Mouse (Mus musculus) liver, embryonic 12.5 days (tissue): ENCODE measurements at regions not wholly inside any gene's neighbourhood (a gene's known extent, or its start where the extent isn't known, plus 50 kb on each side); places are given as distances from the start of the nearest gene placed in this dataset.

Source experiments
- ATAC-seq: fragments of 200-750 bp; cut with Nextera tagmentation; 2 replicates; pipeline ENCODE4 v1.8.0; 2017; ENCODE audit warnings: moderate number of reproducible peaks, mild to moderate bottlenecking, moderate library complexity
- H3K27ac ChIP-seq: fragments of 300-500 bp; sonication (generic); 2 replicates; pipeline ENCODE4 v1.5.1; 2016; ENCODE audit warnings: mild to moderate bottlenecking
- H3K27me3 ChIP-seq: fragments of 300-500 bp; sonication (generic); replicated peaks from 2 replicates; pipeline ENCODE4 v1.6.1; 2016; ENCODE audit warnings: mild to moderate bottlenecking, moderate library complexity
- H3K36me3 ChIP-seq: fragments of 300-500 bp; sonication (generic); 2 replicates; pipeline ENCODE4 v1.6.1; 2016; ENCODE audit warnings: mild to moderate bottlenecking, moderate library complexity
- H3K4me1 ChIP-seq: fragments of 300-500 bp; sonication (generic); 2 replicates; pipeline ENCODE4 v1.6.1; 2016
- H3K4me2 ChIP-seq: fragments of 300-500 bp; sonication (generic); 2 replicates; pipeline ENCODE4 v1.6.1; 2016; ENCODE audit warnings: mild to moderate bottlenecking, moderate library complexity
- H3K4me3 ChIP-seq: fragments of 300-500 bp; sonication (generic); 2 replicates; pipeline ENCODE4 v1.5.1; 2016; ENCODE audit warnings: mild to moderate bottlenecking, moderate library complexity
- H3K9ac ChIP-seq: fragments of 300-500 bp; sonication (generic); 2 replicates; pipeline ENCODE4 v1.6.1; 2016; ENCODE audit warnings: mild to moderate bottlenecking, moderate library complexity
- H3K9me3 ChIP-seq: fragments of 300-500 bp; sonication (generic); replicated peaks from 2 replicates; pipeline ENCODE4 v1.6.1; 2016; ENCODE audit warnings: mild to moderate bottlenecking, moderate library complexity
- WGBS: fragments of 180-500 bp; shearing (Covaris S2); methylation state at CpG from one replicate; pipeline ENCODE4 v1.1.7; 2016; ENCODE audit not compliant: insufficient replicate concordance; 5-methylcytosine and 5-hydroxymethylcytosine counted together

- no peak for ATAC-seq
- Histone ChIP-seq H3K9ac (no peak overlapping the region), H3K36me3 (no peaks in the 10 kb centered on the region), H3K9me3 (no peaks in the 10 kb centered on the region), H3K4me3 (no peak overlapping the region), H3K27ac (no peak overlapping the region), H3K27me3 (peaks cover 6% of the 10 kb centered on the region; the same call in 1 of the 2 replicates), H3K4me1 (peaks cover 18% of the 10 kb centered on the region), H3K4me2 (no peak overlapping the region)
- WGBS, result 31% methylated on average over 2 of the region's 2 CpGs
Observed at GRCm38 (mm10) chr2:144157343-144157742, 113.1 kb upstream of the Mgme1 start.

DNA sequence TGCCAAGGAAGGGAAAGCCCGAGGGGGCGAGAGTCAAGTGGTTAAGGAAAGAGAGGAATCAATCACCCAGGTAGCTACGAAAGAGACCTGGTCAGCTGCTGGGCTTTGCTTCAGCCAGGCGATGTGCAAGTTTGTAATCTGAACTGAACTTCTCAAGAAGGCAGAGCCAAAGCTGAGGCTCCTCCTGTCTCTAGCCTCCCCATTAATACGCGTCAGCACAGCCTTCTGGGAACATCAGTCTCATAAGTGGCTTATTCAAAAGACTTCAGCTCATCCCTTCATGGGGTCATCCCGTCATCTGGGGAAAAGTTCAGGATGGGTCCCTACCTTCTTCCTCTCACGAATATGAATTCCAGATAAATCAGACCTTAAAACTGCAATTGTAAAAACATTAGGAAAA lies 112.2 kb upstream of the Mgme1 start:
- H3K9ac ChIP-seq, result no peak overlapping the region
- no peak overlapping the region for H3K4me2 ChIP-seq
- H3K36me3 ChIP-seq, result no peaks in the 10 kb centered on the region
- no peaks in the 10 kb centered on the region for H3K9me3 ChIP-seq
- no peak overlapping the region for H3K4me3 ChIP-seq
- ATAC-seq, result no peak
- H3K27me3 ChIP-seq, result peaks cover 6% of the 10 kb centered on the region; the same call in 1 of the 2 replicates
- no peak overlapping the region for H3K27ac ChIP-seq
- peaks cover 18% of the 10 kb centered on the region for H3K4me1 ChIP-seq
- 56% methylated on average over 8 of the region's 8 CpGs for WGBS

GRCm38 (mm10) chr2:144159854-144160331 lies 110.6 kb upstream of the Mgme1 start:
- peaks cover 23% of the 10 kb centered on the region for H3K4me1 ChIP-seq
- no peak overlapping the region for H3K4me3 ChIP-seq
- no peaks in the 10 kb centered on the region for H3K36me3 ChIP-seq
- no peak overlapping the region for H3K9ac ChIP-seq
- H3K4me2 ChIP-seq, result peak overlapping the region; percentile 4; the same call in 1 of the 2 replicates
- peak; percentile 53; the same call in 1 of the 2 replicates for ATAC-seq
- 0 out of 2 replicates have a peak overlapping the region, but pooled peaks have one; percentile 34 for H3K27ac ChIP-seq
- WGBS, result 38% methylated on average over 9 of the region's 9 CpGs
- H3K27me3 ChIP-seq, result peaks cover 16% of the 10 kb centered on the region
- no peaks in the 10 kb centered on the region for H3K9me3 ChIP-seq

- Histone ChIP-seq H3K4me2 (peak overlapping the region; percentile 4; the same call in 1 of the 2 replicates), H3K4me1 (peaks cover 28% of the 10 kb centered on the region), H3K27ac (0 out of 2 replicates have a peak overlapping the region, but pooled peaks have one; percentile 34), H3K36me3 (no peaks in the 10 kb centered on the region), H3K9ac (no peak overlapping the region), H3K9me3 (no peaks in the 10 kb centered on the region), H3K27me3 (peaks cover 21% of the 10 kb centered on the region), H3K4me3 (no peak overlapping the region)
- no peak for ATAC-seq
- WGBS, result 61% methylated on average over 10 of the region's 10 CpGs
Observed at GRCm38 (mm10) chr2:144160434-144160833, 110.0 kb upstream of the Mgme1 start.

- 47% methylated on average over 1 of the region's 1 CpGs for WGBS
- H3K36me3 ChIP-seq, result no peaks in the 10 kb centered on the region
- no peak overlapping the region for H3K4me2 ChIP-seq
- H3K9me3 ChIP-seq, result no peaks in the 10 kb centered on the region
- no peak overlapping the region for H3K4me3 ChIP-seq
- no peak overlapping the region for H3K9ac ChIP-seq
- no peak for ATAC-seq
- H3K4me1 ChIP-seq, result peaks cover 33% of the 10 kb centered on the region; the same call in 1 of the 2 replicates
- no peak overlapping the region for H3K27ac ChIP-seq
- H3K27me3 ChIP-seq, result peaks cover 29% of the 10 kb centered on the region
Observed at GRCm38 (mm10) chr2:144161852-144162251, 108.6 kb upstream of the Mgme1 start.

DNA sequence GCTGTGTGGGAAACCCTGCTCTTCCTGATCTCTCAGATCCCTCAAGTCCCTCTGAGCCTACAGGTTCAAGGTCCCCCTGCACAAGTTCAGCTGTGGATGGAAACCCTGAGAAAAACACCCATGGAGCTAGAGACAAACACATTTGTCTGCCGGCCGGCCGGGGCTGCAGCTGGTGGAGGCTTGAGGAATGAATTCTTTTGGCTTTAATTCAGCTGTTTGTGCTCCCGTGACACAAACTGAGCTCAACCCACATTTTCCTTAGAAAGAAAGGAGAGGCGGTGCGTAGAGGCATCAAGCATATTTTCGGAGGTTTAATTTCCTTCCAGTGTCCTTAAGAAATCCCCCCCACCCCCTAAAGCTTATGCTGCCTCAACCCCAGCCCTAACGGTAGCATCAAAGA lies 106.4 kb upstream of the Mgme1 start:
- WGBS, result 49% methylated on average over 8 of the region's 8 CpGs
- Histone ChIP-seq H3K4me3 (no peak overlapping the region), H3K27ac (0 out of 2 replicates have a peak overlapping the region, but pooled peaks have one; percentile 14)

GRCm38 (mm10) chr2:144164986-144165821 lies 105.3 kb upstream of the Mgme1 start:
- no peaks in the 10 kb centered on the region for H3K36me3 ChIP-seq
- WGBS, result 2% methylated on average over 36 of the region's 37 CpGs
- peak; percentile 48; the same call in 1 of the 2 replicates for ATAC-seq
- no peaks in the 10 kb centered on the region for H3K9me3 ChIP-seq
- H3K4me1 ChIP-seq, result peaks cover 28% of the 10 kb centered on the region; the same call in 1 of the 2 replicates
- peak overlapping the region; percentile 70 for H3K4me2 ChIP-seq
- peaks cover 23% of the 10 kb centered on the region for H3K27me3 ChIP-seq
- peak overlapping the region; percentile 60 for H3K9ac ChIP-seq
- H3K4me3 ChIP-seq, result peak overlapping the region; percentile 60
- peak overlapping the region; percentile 79 for H3K27ac ChIP-seq

More for the DNA sequence above, 106.4 kb upstream of the Mgme1 start:
- H3K36me3 ChIP-seq, result no peaks in the 10 kb centered on the region
- peaks cover 28% of the 10 kb centered on the region for H3K27me3 ChIP-seq
- H3K9ac ChIP-seq, result no peak overlapping the region
- peaks cover 33% of the 10 kb centered on the region; the same call in 1 of the 2 replicates for H3K4me1 ChIP-seq
- H3K9me3 ChIP-seq, result no peaks in the 10 kb centered on the region
- 0 out of 2 replicates have a peak overlapping the region, but pooled peaks have one; percentile 4 for H3K4me2 ChIP-seq
- ATAC-seq, result no peak

DNA sequence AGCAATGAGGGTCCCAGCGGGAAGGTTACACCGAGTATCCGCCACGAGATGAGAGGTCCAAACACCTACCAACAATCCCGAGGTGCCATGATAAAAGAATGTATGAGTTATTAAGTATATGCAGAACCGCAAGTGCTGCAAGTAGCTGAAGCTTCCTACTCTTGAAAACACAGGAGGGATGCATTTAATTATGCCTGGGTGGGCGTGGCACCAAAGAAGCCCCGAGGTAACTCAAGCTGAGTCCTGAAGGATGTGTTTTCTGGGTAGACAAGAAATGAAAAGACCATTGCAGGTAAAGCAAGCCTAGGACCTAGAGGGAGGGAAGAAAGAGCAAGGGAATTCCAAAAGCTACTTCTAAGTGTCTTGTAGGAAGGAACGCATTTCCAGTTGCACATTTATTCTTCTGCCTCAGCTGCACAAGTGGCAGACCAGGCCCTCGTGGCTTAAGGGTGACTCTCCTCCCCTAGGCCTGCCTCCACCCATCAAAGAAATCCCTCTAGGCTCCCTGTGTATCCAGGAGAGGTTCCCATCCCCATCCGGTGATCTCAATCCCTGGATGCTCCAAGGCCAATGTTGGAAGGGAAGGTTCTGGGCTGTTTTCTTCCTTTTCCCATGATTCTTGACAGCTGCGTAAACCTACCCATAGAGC lies 104.2 kb upstream of the Mgme1 start:
- peak overlapping the region; percentile 70 for H3K4me2 ChIP-seq
- no peak for ATAC-seq
- H3K4me3 ChIP-seq, result peak overlapping the region; percentile 60
- peaks cover 23% of the 10 kb centered on the region for H3K27me3 ChIP-seq
- H3K36me3 ChIP-seq, result no peaks in the 10 kb centered on the region
- 34% methylated on average over 12 of the region's 12 CpGs for WGBS
- H3K4me1 ChIP-seq, result peaks cover 18% of the 10 kb centered on the region; the same call in 1 of the 2 replicates
- H3K9me3 ChIP-seq, result no peaks in the 10 kb centered on the region
- peak overlapping the region; percentile 60; the same call in 1 of the 2 replicates for H3K9ac ChIP-seq
- H3K27ac ChIP-seq, result peak overlapping the region; percentile 52; the same call in 1 of the 2 replicates

DNA sequence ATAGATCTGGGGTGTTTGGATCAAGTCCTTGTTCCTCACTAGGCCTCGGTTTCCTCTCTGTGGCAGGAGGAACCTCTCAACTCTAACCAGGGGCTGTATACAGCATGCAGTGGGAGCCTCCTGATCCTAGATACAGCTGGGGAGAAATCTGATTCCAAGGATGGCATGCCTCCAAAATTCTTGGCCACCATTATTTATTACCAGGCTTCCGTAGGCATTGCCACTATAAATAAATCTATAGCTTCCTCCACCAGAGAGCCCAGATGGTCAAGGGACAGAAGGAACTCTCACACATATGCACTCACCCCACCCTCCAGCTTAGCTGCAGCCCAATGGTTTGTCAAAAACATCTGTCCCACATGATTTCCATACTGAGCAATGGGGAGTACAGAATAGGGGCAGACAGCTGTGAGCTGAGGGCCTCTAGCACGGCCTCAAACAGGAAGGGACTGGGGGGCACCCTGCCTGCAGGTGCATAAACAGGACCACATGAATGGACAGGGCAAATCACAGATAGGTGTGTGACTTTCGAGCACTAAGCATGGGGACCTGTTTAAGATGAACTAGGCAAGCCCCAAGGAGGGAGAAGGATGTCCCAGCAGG lies 100.8 kb upstream of the Mgme1 start:
- Histone ChIP-seq H3K4me3 (no peak overlapping the region), H3K36me3 (no peaks in the 10 kb centered on the region), H3K27me3 (peaks cover 15% of the 10 kb centered on the region), H3K4me2 (no peak overlapping the region), H3K27ac (no peak overlapping the region), H3K9ac (no peak overlapping the region), H3K4me1 (peaks cover 33% of the 10 kb centered on the region), H3K9me3 (no peaks in the 10 kb centered on the region)
- no peak for ATAC-seq
- 67% methylated on average over 4 of the region's 4 CpGs for WGBS

GRCm38 (mm10) chr2:144172100-144172770 lies 98.2 kb upstream of the Mgme1 start:
- 25% methylated on average over 9 of the region's 9 CpGs for WGBS
- Histone ChIP-seq H3K9me3 (no peaks in the 10 kb centered on the region), H3K36me3 (no peaks in the 10 kb centered on the region), H3K4me1 (peaks cover 31% of the 10 kb centered on the region), H3K27me3 (no peaks in the 10 kb centered on the region), H3K4me3 (0 out of 2 replicates have a peak overlapping the region, but pooled peaks have one; percentile 25), H3K27ac (no peak overlapping the region), H3K4me2 (peak overlapping the region; percentile 53), H3K9ac (0 out of 2 replicates have a peak overlapping the region, but pooled peaks have one; percentile 12)
- ATAC-seq, result peak; percentile 30; the same call in 1 of the 2 replicates
